Mouse (Mus musculus) lung, embryonic 15.5 days (tissue): ENCODE data around the gene Faap100. TPM values are rescaled to one million over a fixed set of nuclear protein-coding genes. Genes with fewer than 3 reads are reported as not detected.
"Not testable (repeated sequence)": the region's sequence is repeated elsewhere in the genome, so short reads cannot be mapped to it uniquely, and the experiment has no call there.

ENCODE experiments used
- ATAC-seq: fragments of 200-750 bp; cut with Nextera tagmentation; 2 replicates; pipeline ENCODE4 v1.8.0; 2017; ENCODE audit warnings: moderate number of reproducible peaks, borderline replicate concordance; ENCODE audit not compliant: low FRiP score, low TSS enrichment; ENCODE audit errors: extremely low read depth
- H3K27ac ChIP-seq: fragments of 300-500 bp; sonication (generic); 2 replicates; pipeline ENCODE4 v1.5.1; 2015; ENCODE audit warnings: moderate library complexity, mild to moderate bottlenecking, inconsistent platforms
- H3K27me3 ChIP-seq: fragments of 300-500 bp; sonication (generic); 2 replicates; pipeline ENCODE4 v1.6.1; 2015; ENCODE audit warnings: inconsistent platforms
- H3K36me3 ChIP-seq: fragments of 300-500 bp; sonication (generic); 2 replicates; pipeline ENCODE4 v1.6.1; 2015; ENCODE audit warnings: inconsistent platforms
- H3K4me1 ChIP-seq: fragments of 300-500 bp; sonication (generic); 2 replicates; pipeline ENCODE4 v1.6.1; 2015; ENCODE audit warnings: inconsistent platforms
- H3K4me2 ChIP-seq: fragments of 300-500 bp; sonication (generic); 2 replicates; pipeline ENCODE4 v1.6.1; 2015; ENCODE audit warnings: inconsistent platforms, mild to moderate bottlenecking, moderate library complexity
- H3K4me3 ChIP-seq: fragments of 300-500 bp; sonication (generic); 2 replicates; pipeline ENCODE4 v1.5.1; 2015; ENCODE audit warnings: mild to moderate bottlenecking, inconsistent platforms
- H3K9ac ChIP-seq: fragments of 300-500 bp; sonication (generic); 2 replicates; pipeline ENCODE4 v1.6.1; 2015; ENCODE audit warnings: inconsistent platforms
- H3K9me3 ChIP-seq: fragments of 300-500 bp; sonication (generic); 2 replicates; pipeline ENCODE4 v1.6.1; 2016; ENCODE audit warnings: inconsistent platforms
- WGBS: fragments of 180-500 bp; shearing (Covaris S2); methylation state at CpG from one replicate; pipeline ENCODE4 v1.1.7; 2015; 5-methylcytosine and 5-hydroxymethylcytosine counted together
- polyA plus RNA-seq: library from polyadenylated mRNA; unstranded; fragments of >200 nt; fragmentation: Nextera tagmentation; extraction: Ambion mirVana; gene quantifications from 2 replicates; pipeline ENCODE4 v1.2.1, GENCODE M21; 2015

Faap100 gene
- polyA plus RNA-seq, 1 experiment from 2014 or later: 37.4 TPM

GRCm38 (mm10) chr11:120348684-120349370 lies 29.7 kb downstream of the Faap100 start:
- Histone ChIP-seq H3K4me1 (peaks cover 40% of the 10 kb centered on the region), H3K36me3 (peaks cover 16% of the 10 kb centered on the region), H3K9ac (peak overlapping the region; percentile 100), H3K9me3 (no peaks in the 10 kb centered on the region), H3K27ac (peak overlapping the region; percentile 100), H3K4me2 (peak overlapping the region; percentile 87), H3K4me3 (peak overlapping the region; percentile 83), H3K27me3 (no peaks in the 10 kb centered on the region)
- 2% methylated on average over 51 of the region's 53 CpGs for WGBS
- ATAC-seq: peak; percentile 13

GRCm38 (mm10) chr11:120347791-120348683 lies 30.5 kb downstream of the Faap100 start, which contains the start of gene Actg1:
Gene Actg1 (minus strand): TSS chr11:120348542.
- Histone ChIP-seq H3K27ac (peak within 1 kb of the TSS; percentile 100), H3K36me3 (peaks cover 16% of the 10 kb centered on the region), H3K9ac (peak within 1 kb of the TSS; percentile 100), H3K4me2 (peak within 1 kb of the TSS; percentile 87), H3K4me1 (peaks cover 32% of the 10 kb centered on the region), H3K9me3 (no peaks in the 10 kb centered on the region), H3K4me3 (peak within 1 kb of the TSS; percentile 83), H3K27me3 (no peaks in the 10 kb centered on the region)
- peak; percentile 78 for ATAC-seq
- 3% methylated on average over 100 of the region's 103 CpGs for WGBS

- peaks cover 16% of the 10 kb centered on the region for H3K36me3 ChIP-seq
- H3K27ac ChIP-seq: peak overlapping the region; percentile 100
- peak overlapping the region; percentile 87 for H3K4me2 ChIP-seq
- H3K9me3 ChIP-seq: no peaks in the 10 kb centered on the region
- H3K4me1 ChIP-seq: peaks cover 25% of the 10 kb centered on the region
- 1% methylated on average over 10 of the region's 10 CpGs for WGBS
- ATAC-seq: no peak
- H3K9ac ChIP-seq: peak overlapping the region; percentile 99
- peak overlapping the region; percentile 83 for H3K4me3 ChIP-seq
- no peaks in the 10 kb centered on the region for H3K27me3 ChIP-seq
Observed at GRCm38 (mm10) chr11:120347301-120347700, 31.3 kb downstream of the Faap100 start.

GRCm38 (mm10) chr11:120346383-120347034 lies 32.1 kb downstream of the Faap100 start:
- Histone ChIP-seq H3K4me2 (peak overlapping the region; percentile 69), H3K4me1 (peaks cover 17% of the 10 kb centered on the region), H3K4me3 (peak overlapping the region; percentile 47), H3K36me3 (peaks cover 16% of the 10 kb centered on the region), H3K9ac (peak overlapping the region; percentile 49)
- H3K27ac ChIP-seq, H3K9me3 ChIP-seq, H3K27me3 ChIP-seq, ATAC-seq: not testable (repeated sequence)
- WGBS: 37% methylated on average over 11 of the region's 13 CpGs

- H3K9me3 ChIP-seq: no peaks in the 10 kb centered on the region
- peak overlapping the region; percentile 45 for H3K4me2 ChIP-seq
- peak overlapping the region; percentile 53 for H3K27ac ChIP-seq
- H3K36me3 ChIP-seq: peaks cover 16% of the 10 kb centered on the region
- 0 out of 2 replicates have a peak overlapping the region, but pooled peaks have one; percentile 7 for H3K9ac ChIP-seq
- 42% methylated on average over 1 of the region's 1 CpGs for WGBS
- peak overlapping the region; percentile 19 for H3K4me3 ChIP-seq
- peaks cover 6% of the 10 kb centered on the region for H3K4me1 ChIP-seq
- H3K27me3 ChIP-seq: no peaks in the 10 kb centered on the region
- ATAC-seq: no peak
Observed at GRCm38 (mm10) chr11:120345067-120345681, 33.4 kb downstream of the Faap100 start.

GRCm38 (mm10) chr11:120344310-120344920 lies 34.1 kb downstream of the Faap100 start:
- H3K4me2 ChIP-seq: peak overlapping the region; percentile 45; the same call in 1 of the 2 replicates
- H3K9ac ChIP-seq: no peak overlapping the region
- no peaks in the 10 kb centered on the region for H3K9me3 ChIP-seq
- H3K36me3 ChIP-seq: peaks cover 16% of the 10 kb centered on the region
- H3K4me3 ChIP-seq: no peak overlapping the region
- peaks cover 6% of the 10 kb centered on the region for H3K4me1 ChIP-seq
- 44% methylated on average over 5 of the region's 5 CpGs for WGBS
- no peaks in the 10 kb centered on the region for H3K27me3 ChIP-seq
- H3K27ac ChIP-seq: peak overlapping the region; percentile 33; the same call in 1 of the 2 replicates
- no peak for ATAC-seq

GRCm38 (mm10) chr11:120343519-120344309 lies 34.9 kb downstream of the Faap100 start:
- no peak for ATAC-seq
- Histone ChIP-seq H3K9ac (no peak overlapping the region), H3K27me3 (no peaks in the 10 kb centered on the region), H3K9me3 (no peaks in the 10 kb centered on the region), H3K27ac (peak overlapping the region; percentile 33; the same call in 1 of the 2 replicates), H3K36me3 (peaks cover 16% of the 10 kb centered on the region), H3K4me3 (no peak overlapping the region), H3K4me2 (no peak overlapping the region), H3K4me1 (peaks cover 6% of the 10 kb centered on the region)
- 49% methylated on average over 5 of the region's 5 CpGs for WGBS

- no peak overlapping the region for H3K4me3 ChIP-seq
- no peak overlapping the region for H3K27ac ChIP-seq
- no peaks in the 10 kb centered on the region for H3K27me3 ChIP-seq
- no peaks in the 10 kb centered on the region for H3K9me3 ChIP-seq
- peaks cover 16% of the 10 kb centered on the region for H3K36me3 ChIP-seq
- no peak for ATAC-seq
- H3K9ac ChIP-seq: no peak overlapping the region
- H3K4me2 ChIP-seq: no peak overlapping the region
- WGBS: 90% methylated on average over 5 of the region's 5 CpGs
- peaks cover 6% of the 10 kb centered on the region for H3K4me1 ChIP-seq
Observed at GRCm38 (mm10) chr11:120342656-120343160, 35.9 kb downstream of the Faap100 start.

GRCm38 (mm10) chr11:120341661-120342060 lies 36.9 kb downstream of the Faap100 start:
- ATAC-seq: no peak
- no peak overlapping the region for H3K4me2 ChIP-seq
- 95% methylated on average over 4 of the region's 4 CpGs for WGBS

GRCm38 (mm10) chr11:120339978-120340513 lies 38.5 kb downstream of the Faap100 start:
- no peak overlapping the region for H3K27ac ChIP-seq
- 71% methylated on average over 10 of the region's 10 CpGs for WGBS

More at GRCm38 (mm10) chr11:120341661-120342060, 36.9 kb downstream of the Faap100 start:
- Histone ChIP-seq H3K9ac (no peak overlapping the region), H3K27ac (no peak overlapping the region), H3K4me3 (no peak overlapping the region), H3K36me3 (peaks cover 15% of the 10 kb centered on the region), H3K27me3 (no peaks in the 10 kb centered on the region), H3K4me1 (peaks cover 6% of the 10 kb centered on the region), H3K9me3 (no peaks in the 10 kb centered on the region)

More at GRCm38 (mm10) chr11:120339978-120340513, 38.5 kb downstream of the Faap100 start:
- H3K36me3 ChIP-seq: peaks cover 7% of the 10 kb centered on the region
- H3K9ac ChIP-seq: no peak overlapping the region
- H3K4me3 ChIP-seq: no peak overlapping the region
- peaks cover 2% of the 10 kb centered on the region for H3K4me1 ChIP-seq
- no peaks in the 10 kb centered on the region for H3K9me3 ChIP-seq
- no peaks in the 10 kb centered on the region for H3K27me3 ChIP-seq
- no peak for ATAC-seq
- H3K4me2 ChIP-seq: no peak overlapping the region
